Comparison of ENCODE assay signal across 9 mouse cellular contexts in genomic region chr8:89849416-89850208, GRCm38 (mm10).
A peak's percentile ranks its signal among the peaks of the same experiment; 100 is the strongest.
DNase-seq lines count a peak whose midpoint lies in the region; ATAC-seq and TF ChIP-seq lines count a peak whose summit lies in the region.
"Had no signal": no experiment of that assay in that cellular context is flagged by ENCODE, and none has a peak within 500 bp of the region (broad histone marks: within the 10 kb centered on the region; RNA-seq: fewer than 3 reads in every experiment).

No protein-coding gene starts in this region.

- no peak overlapping the region for H3K4me3 ChIP-seq in CH12.LX (replicated peaks in 1 of 3; ENCODE audit: low read depth in 2 of 3, low read length in 2 of 3, poor library complexity in 1 of 3)
- no peak overlapping the region for H3K4me3 ChIP-seq in embryonic facial prominence, embryonic 11.5 days (ENCODE audit: low read depth, low read length)
- H3K4me3 ChIP-seq in hindbrain, embryonic 13.5 days: no peak overlapping the region
- H3K4me3 ChIP-seq: embryonic facial prominence, embryonic 15.5 days had no signal

- no peaks in the 10 kb centered on the region for H3K79me2 ChIP-seq in CH12.LX (replicated peaks; ENCODE audit: control insufficient read depth, extremely low read depth, insufficient read depth, poor library complexity, severe bottlenecking)

- TF ChIP-seq EP300 in CH12.LX (IDR thresholded peaks at IDR 0.05; ENCODE audit: low read length): no peak

- no peak overlapping the region for H3K4me2 ChIP-seq in CH12.LX (ENCODE audit: insufficient read depth, low read depth, poor library complexity, severe bottlenecking)
- no peak overlapping the region for H3K4me2 ChIP-seq in embryonic facial prominence, embryonic 11.5 days (ENCODE audit: low read depth, low read length)
- H3K4me2 ChIP-seq in hindbrain, embryonic 13.5 days: no peak overlapping the region
- H3K4me2 ChIP-seq: embryonic facial prominence, embryonic 15.5 days had no signal

- peak in 1 of 2 experiments; percentile 16; a peak in 1 of 4 replicates for TF ChIP-seq CTCF in CH12.LX (conservative IDR thresholded peaks at IDR 0.05 in 1 of 2, IDR thresholded peaks at IDR 0.05 in 1 of 2; ENCODE audit: low read depth in 2 of 2, low read length in 2 of 2)

- in situ Hi-C loops in CH12.LX (cut with MboI; ENCODE audit: low pct_ligation_motif_present, low pct_unique_long_range_greater_than_20kb, low sequenced_read_pairs): loop anchor here (25.0 kb wide), 1 partner anchor 913 kb away; no protein-coding TSS in a partner anchor

- 71% methylated on average over 7 of the region's 7 CpGs for WGBS in embryonic facial prominence, embryonic 11.5 days
- WGBS in hindbrain, embryonic 13.5 days: 47% methylated on average over 7 of the region's 7 CpGs

- no peak overlapping the region for H3K27ac ChIP-seq in CH12.LX (ENCODE audit: insufficient read depth, low read depth)
- H3K27ac ChIP-seq in embryonic facial prominence, embryonic 11.5 days (replicated peaks; ENCODE audit: low read depth, low read length): no peak overlapping the region
- H3K27ac ChIP-seq in hindbrain, embryonic 13.5 days: peak overlapping the region; percentile 80
- H3K27ac ChIP-seq: embryonic facial prominence, embryonic 15.5 days had no signal

- no peak for ATAC-seq in embryonic facial prominence, embryonic 11.5 days (replicated peaks; ENCODE audit: insufficient number of reproducible peaks, low FRiP score, low TSS enrichment, low read depth)
- peak; percentile 61 for ATAC-seq in hindbrain, embryonic 13.5 days (ENCODE audit: low FRiP score)

- no peak; the same call in none of the 2 replicates for TF ChIP-seq RAD21 in CH12.LX (IDR thresholded peaks at IDR 0.05; ENCODE audit: low read depth, low read length)

- dilution Hi-C loops in CH12.LX (cut with MboI; ENCODE audit: extremely low pct_ligation_motif_present, extremely low pct_unique_long_range_greater_than_20kb, low sequenced_read_pairs): no loop called here

- H3K27me3 ChIP-seq in CH12.LX (replicated peaks): no peaks in the 10 kb centered on the region
- no peaks in the 10 kb centered on the region for H3K27me3 ChIP-seq in embryonic facial prominence, embryonic 11.5 days (ENCODE audit: control insufficient read depth, insufficient read depth, low read length)
- H3K27me3 ChIP-seq in hindbrain, embryonic 13.5 days: no peaks in the 10 kb centered on the region
- H3K27me3 ChIP-seq: embryonic facial prominence, embryonic 15.5 days had no signal

- intact Hi-C loops in left cerebral cortex, postnatal 25 days (cut with DNase I): loop anchor here (1.0 to 5.0 kb wide), 5 partner anchors 151 to 943 kb away; no protein-coding TSS in a partner anchor

- DNase-seq in adrenal gland, adult (ENCODE audit: inconsistent age in 2 of 2, low spot score in 1 of 2): peak; percentile 5 to 32
- no peak for DNase-seq in adrenal gland, adult 8-10 months
- DNase-seq in CH12.LX (ENCODE audit: extremely low read depth): peak; percentile 6
- DNase-seq in embryonic facial prominence, embryonic 11.5 days (ENCODE audit: low spot score): peak; percentile 63
- peak; percentile 72 to 89 for DNase-seq in left cerebral cortex, postnatal 25 days (ENCODE audit: low spot score in 2 of 2)
- DNase-seq in retina, postnatal 1 day: peak; percentile 86
- DNase-seq in spleen, postnatal 36 days (ENCODE audit: low spot score in 2 of 2): no peak

- no peaks in the 10 kb centered on the region for H3K4me1 ChIP-seq in CH12.LX (ENCODE audit: control insufficient read depth in 1 of 2, insufficient read depth in 2 of 2)
- H3K4me1 ChIP-seq in embryonic facial prominence, embryonic 11.5 days (ENCODE audit: control insufficient read depth, insufficient read depth, low read length): no peaks in the 10 kb centered on the region
- peaks cover 9% of the 10 kb centered on the region for H3K4me1 ChIP-seq in hindbrain, embryonic 13.5 days (replicated peaks)
- H3K4me1 ChIP-seq: embryonic facial prominence, embryonic 15.5 days had no signal

- H3K9me3 ChIP-seq in CH12.LX (replicated peaks; ENCODE audit: low read length): no peaks in the 10 kb centered on the region
- H3K9me3 ChIP-seq in embryonic facial prominence, embryonic 11.5 days (replicated peaks; ENCODE audit: control insufficient read depth, low read length): no peaks in the 10 kb centered on the region
- no peaks in the 10 kb centered on the region for H3K9me3 ChIP-seq in hindbrain, embryonic 13.5 days
- H3K9me3 ChIP-seq: embryonic facial prominence, embryonic 15.5 days had no signal

- no peak for TF ChIP-seq POLR2A in CH12.LX (IDR thresholded peaks at IDR 0.05; ENCODE audit: low read depth, low read length)

- no peak overlapping the region for H3K9ac ChIP-seq in CH12.LX (ENCODE audit: insufficient read depth, low read depth)
- no peak overlapping the region for H3K9ac ChIP-seq in embryonic facial prominence, embryonic 11.5 days (replicated peaks; ENCODE audit: low read length)
- no peak overlapping the region for H3K9ac ChIP-seq in hindbrain, embryonic 13.5 days
- H3K9ac ChIP-seq: embryonic facial prominence, embryonic 15.5 days had no signal

- no peaks in the 10 kb centered on the region for H3K36me3 ChIP-seq in CH12.LX (replicated peaks in 1 of 2; ENCODE audit: control insufficient read depth in 1 of 2, insufficient read depth in 1 of 2, low read length in 1 of 2)
- no peaks in the 10 kb centered on the region for H3K36me3 ChIP-seq in embryonic facial prominence, embryonic 11.5 days (replicated peaks; ENCODE audit: control insufficient read depth, insufficient read depth, low read depth, low read length)
- H3K36me3 ChIP-seq in hindbrain, embryonic 13.5 days: no peaks in the 10 kb centered on the region
- H3K36me3 ChIP-seq: embryonic facial prominence, embryonic 15.5 days had no signal

TF ChIP-seq in CH12.LX, 34 proteins besides CTCF, POLR2A, EP300 and RAD21:
- TF ChIP-seq ZNF384 (IDR thresholded peaks at IDR 0.05; ENCODE audit: low read depth, low read length) (no peak), MAZ (IDR thresholded peaks at IDR 0.05; ENCODE audit: low read depth, low read length) (no peak), PAX5 (IDR thresholded peaks at IDR 0.05; ENCODE audit: low read length) (no peak), TCF12 (IDR thresholded peaks at IDR 0.05; ENCODE audit: low read depth, low read length) (no peak)

Comparison
In these comparisons a context has a peak if more than half of its experiments do, and no peak if none do; other contexts are left out.
1. DNase-seq: peak in adrenal gland, adult (2 of 2), CH12.LX (single experiment), embryonic facial prominence, embryonic 11.5 days (single experiment), left cerebral cortex, postnatal 25 days (2 of 2) and retina, postnatal 1 day (single experiment); none in adrenal gland, adult 8-10 months (single experiment) and spleen, postnatal 36 days (0 of 2).